Mouse (Mus musculus) small intestine, adult 2 months (tissue): ENCODE results near the gene Tns3. TPM values are rescaled to one million over a fixed set of nuclear protein-coding genes. Genes with fewer than 3 reads are reported as not detected.

ENCODE experiments used
- H3K27ac ChIP-seq: fragments of 200-500 bp; 2 replicates; pipeline ENCODE4 v1.5.1; 2012; ENCODE audit warnings: low read depth, low read length, control low read depth, inconsistent platforms; ENCODE audit not compliant: insufficient read depth
- H3K27me3 ChIP-seq: fragments of 200-500 bp; 2 replicates; pipeline ENCODE4 v1.6.1; 2012; ENCODE audit warnings: mild to moderate bottlenecking, moderate library complexity, low read length, inconsistent platforms; ENCODE audit not compliant: control insufficient read depth, insufficient read depth
- H3K36me3 ChIP-seq: fragments of 200-500 bp; 2 replicates; pipeline ENCODE4 v1.6.1; 2012; ENCODE audit warnings: mild to moderate bottlenecking, low read length, control low read depth, inconsistent platforms; ENCODE audit not compliant: control insufficient read depth, insufficient read depth
- H3K4me1 ChIP-seq: fragments of 200-500 bp; 2 replicates; pipeline ENCODE4 v1.6.1; 2012; ENCODE audit warnings: low read length, inconsistent platforms, mixed read lengths; ENCODE audit not compliant: control insufficient read depth, insufficient read depth, insufficient read length
- H3K4me3 ChIP-seq: fragments of 200-500 bp; 2 replicates; pipeline ENCODE4 v1.5.1; 2012; ENCODE audit warnings: low read depth, mild to moderate bottlenecking, control low read depth, inconsistent platforms, low read length, moderate library complexity
- CTCF ChIP-seq: fragments of 200-500 bp; IDR thresholded peaks from 2 replicates; pipeline ENCODE4 v1.5.1; 2012; ENCODE audit warnings: low read depth, mild to moderate bottlenecking, control low read depth, inconsistent platforms, low read length, moderate library complexity, mixed read lengths; ENCODE audit not compliant: insufficient replicate concordance, insufficient read length; ENCODE audit errors: extremely low read depth
- POLR2A ChIP-seq: fragments of 200-500 bp; IDR thresholded peaks from 2 replicates; pipeline ENCODE4 v1.6.1; 2012; ENCODE audit warnings: low read depth, mild to moderate bottlenecking, control low read depth, inconsistent platforms, low read length, moderate library complexity
- WGBS: fragments of 180-500 bp; shearing (Covaris S2); methylation state at CpG from one replicate; pipeline ENCODE4 v1.1.7; 2018; 5-methylcytosine and 5-hydroxymethylcytosine counted together
- polyA plus RNA-seq: library from polyadenylated mRNA; depleted of rRNA; stranded (reverse); fragments of >200 nt; gene quantifications from 2 replicates; pipeline ENCODE4 v1.2.3, GENCODE M21; 2012

The Tns3 gene
- polyA plus RNA-seq, 1 experiment, result 24.9 TPM

GRCm38 (mm10) chr11:8586374-8586773, 78.0 kb downstream of the Tns3 start:
- TF ChIP-seq POLR2A (no peak), CTCF (no peak)
- Histone ChIP-seq H3K36me3 (peaks cover 5% of the 10 kb centered on the region; the same call in 1 of the 2 replicates), H3K4me3 (no peak overlapping the region), H3K27me3 (no peaks in the 10 kb centered on the region), H3K4me1 (peaks cover 26% of the 10 kb centered on the region), H3K27ac (no peak overlapping the region)
- 66% methylated on average over 2 of the region's 2 CpGs for WGBS

DNA sequence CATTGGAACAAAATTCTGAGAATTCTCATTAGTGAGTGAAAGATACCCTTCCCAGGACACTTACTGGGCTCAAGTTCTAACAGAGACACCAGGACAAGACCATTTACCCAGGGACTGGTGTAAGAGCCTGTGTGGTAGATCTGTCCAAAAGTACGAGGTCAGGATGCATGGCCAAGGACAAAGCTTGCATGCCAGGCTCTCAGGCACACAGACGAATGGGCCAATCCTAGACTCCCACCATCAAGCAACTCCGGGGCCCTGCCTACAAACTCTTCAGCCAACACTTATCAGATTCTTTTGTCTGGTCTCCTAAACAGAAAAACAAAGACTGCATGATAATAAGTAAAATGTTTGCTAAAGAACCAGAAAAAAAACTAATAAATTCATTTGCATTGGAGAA, 78.6 kb downstream of the Tns3 start:
- Histone ChIP-seq H3K27me3 (no peaks in the 10 kb centered on the region), H3K4me1 (peaks cover 31% of the 10 kb centered on the region), H3K27ac (no peak overlapping the region), H3K36me3 (peaks cover 4% of the 10 kb centered on the region; the same call in 1 of the 2 replicates), H3K4me3 (no peak overlapping the region)
- WGBS, result 68% methylated on average over 3 of the region's 3 CpGs
- TF ChIP-seq CTCF (no peak), POLR2A (no peak)

GRCm38 (mm10) chr11:8584925-8585324, 79.4 kb downstream of the Tns3 start:
- TF ChIP-seq POLR2A, result no peak
- no peak for TF ChIP-seq CTCF
- Histone ChIP-seq H3K27me3 (no peaks in the 10 kb centered on the region), H3K27ac (peak overlapping the region; percentile 32), H3K36me3 (peaks cover 2% of the 10 kb centered on the region; the same call in 1 of the 2 replicates), H3K4me3 (no peak overlapping the region), H3K4me1 (peaks cover 38% of the 10 kb centered on the region)
- WGBS, result 33% methylated on average over 1 of the region's 1 CpGs

DNA sequence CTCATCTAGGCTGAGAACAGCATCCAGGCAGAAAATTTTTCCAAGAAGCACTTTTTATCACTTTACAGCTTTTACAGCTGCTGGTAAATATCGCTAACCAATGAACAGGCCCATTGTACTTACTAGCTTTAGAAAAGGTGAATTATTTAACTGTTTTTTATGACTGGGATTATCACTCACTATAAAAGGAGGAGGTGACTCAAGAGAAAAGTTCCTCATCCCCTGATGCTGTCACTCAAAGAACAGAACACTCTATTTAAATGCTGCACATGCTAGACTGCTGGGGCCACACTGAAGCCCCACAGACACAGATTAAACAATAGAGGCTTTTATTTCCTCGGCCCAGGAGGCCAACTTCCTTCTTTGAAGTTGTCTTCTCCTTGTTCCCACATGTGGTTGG, 80.0 kb downstream of the Tns3 start:
- TF ChIP-seq CTCF (no peak), POLR2A (no peak)
- H3K4me3 ChIP-seq, result no peak overlapping the region
- peak overlapping the region; percentile 98 for H3K27ac ChIP-seq
- WGBS, result 25% methylated on average over 2 of the region's 2 CpGs
- peaks cover 39% of the 10 kb centered on the region for H3K4me1 ChIP-seq
- peaks cover 2% of the 10 kb centered on the region; the same call in 1 of the 2 replicates for H3K36me3 ChIP-seq
- no peaks in the 10 kb centered on the region for H3K27me3 ChIP-seq

GRCm38 (mm10) chr11:8583137-8583536, 81.2 kb downstream of the Tns3 start:
- 34% methylated on average over 3 of the region's 3 CpGs for WGBS
- no peaks in the 10 kb centered on the region for H3K27me3 ChIP-seq
- no peak overlapping the region for H3K4me3 ChIP-seq
- peaks cover 2% of the 10 kb centered on the region for H3K36me3 ChIP-seq
- no peak for TF ChIP-seq CTCF
- TF ChIP-seq POLR2A, result no peak
- peaks cover 46% of the 10 kb centered on the region for H3K4me1 ChIP-seq
- H3K27ac ChIP-seq, result peak overlapping the region; percentile 98

- Histone ChIP-seq H3K27ac (peak overlapping the region; percentile 98), H3K36me3 (peaks cover 2% of the 10 kb centered on the region; the same call in 1 of the 2 replicates), H3K4me3 (no peak overlapping the region), H3K4me1 (peaks cover 46% of the 10 kb centered on the region), H3K27me3 (no peaks in the 10 kb centered on the region)
- TF ChIP-seq CTCF (no peak), POLR2A (no peak)
- 29% methylated on average over 10 of the region's 10 CpGs for WGBS
These were observed 82.0 kb downstream of the Tns3 start for GRCm38 (mm10) chr11:8582101-8582920.

DNA sequence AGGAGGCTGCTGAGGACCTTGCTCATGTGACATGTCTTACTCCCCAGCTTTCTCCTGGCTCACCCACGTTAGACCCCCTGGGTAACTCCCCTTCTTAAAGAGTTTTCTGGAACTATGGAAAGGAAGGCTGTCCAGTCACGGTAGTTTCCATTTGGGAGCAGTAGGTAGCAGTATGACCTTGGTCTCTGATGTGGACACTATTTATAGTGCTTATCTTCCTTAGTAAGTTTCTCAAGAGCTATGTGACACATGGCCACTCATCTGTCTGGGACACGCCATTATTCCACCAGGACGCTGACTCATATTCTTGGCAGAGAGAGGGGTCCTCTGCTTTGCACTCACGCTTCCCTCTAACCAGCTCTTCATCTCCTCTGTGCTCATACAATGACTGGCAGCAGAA, 84.5 kb downstream of the Tns3 start:
- 12% methylated on average over 5 of the region's 5 CpGs for WGBS
- peaks cover 54% of the 10 kb centered on the region for H3K4me1 ChIP-seq
- H3K4me3 ChIP-seq, result 0 out of 2 replicates have a peak overlapping the region, but pooled peaks have one; percentile 0
- H3K27ac ChIP-seq, result peak overlapping the region; percentile 92
- peaks cover 8% of the 10 kb centered on the region; the same call in 1 of the 2 replicates for H3K36me3 ChIP-seq
- no peaks in the 10 kb centered on the region for H3K27me3 ChIP-seq
- no peak for TF ChIP-seq CTCF
- TF ChIP-seq POLR2A, result no peak
